Mouse (Mus musculus) megakaryocyte, embryonic 14.5 days (primary cell): ENCODE results near the gene Arhgap40.

Experiments
- FLI1 ChIP-seq: IDR thresholded peaks from 2 replicates; pipeline ENCODE4 v1.6.1; 2012; ENCODE audit warnings: low read length, inconsistent platforms, mixed read lengths
- GATA1 ChIP-seq: IDR thresholded peaks from 3 replicates; pipeline ENCODE4 v1.6.1; 2012; ENCODE audit warnings: mixed read lengths, low read length, inconsistent platforms, borderline replicate concordance

DNA sequence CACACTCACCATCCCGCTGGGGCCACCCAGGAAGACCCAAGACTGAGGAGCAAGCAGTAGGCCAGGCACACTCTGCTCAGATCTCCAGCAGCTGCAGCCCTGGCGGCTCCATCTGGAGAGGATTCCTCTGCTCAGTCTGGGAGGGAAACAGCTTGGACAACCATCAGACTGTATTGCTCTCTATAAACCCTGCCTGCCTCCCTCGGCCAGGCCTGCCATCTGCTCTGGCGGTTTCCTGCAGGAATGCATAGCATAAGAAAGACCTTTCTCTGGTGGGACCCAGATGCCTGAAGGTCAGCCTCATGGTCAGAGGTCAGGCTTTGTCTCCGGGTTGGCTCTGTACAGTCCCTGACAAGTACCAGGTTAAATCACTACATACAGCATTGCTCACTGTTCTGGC, 78.7 kb downstream of the Arhgap40 start:
- TF ChIP-seq GATA1 (no peak), FLI1 (no peak)
